Mouse (Mus musculus): ENCODE data around the gene Sbk1.

- TF ChIP-seq POLR2A (IDR thresholded peaks at IDR 0.05; ENCODE audit: low read depth, low read length) (no peak), CTCF (conservative IDR thresholded peaks at IDR 0.05; ENCODE audit: insufficient read depth, insufficient read length, low read depth, low read length) (no peak)
Observed at GRCm38 (mm10) chr7:126340206-126340618, 67.8 kb downstream of the Sbk1 start.
